Mouse (Mus musculus) megakaryocyte, embryonic 14.5 days (primary cell): ENCODE data around the gene Gjb4.

Experiments used
- FLI1 ChIP-seq: IDR thresholded peaks from 2 replicates; pipeline ENCODE4 v1.6.1; 2012; ENCODE audit warnings: low read length, inconsistent platforms, mixed read lengths
- GATA1 ChIP-seq: IDR thresholded peaks from 3 replicates; pipeline ENCODE4 v1.6.1; 2012; ENCODE audit warnings: mixed read lengths, low read length, inconsistent platforms, borderline replicate concordance

DNA sequence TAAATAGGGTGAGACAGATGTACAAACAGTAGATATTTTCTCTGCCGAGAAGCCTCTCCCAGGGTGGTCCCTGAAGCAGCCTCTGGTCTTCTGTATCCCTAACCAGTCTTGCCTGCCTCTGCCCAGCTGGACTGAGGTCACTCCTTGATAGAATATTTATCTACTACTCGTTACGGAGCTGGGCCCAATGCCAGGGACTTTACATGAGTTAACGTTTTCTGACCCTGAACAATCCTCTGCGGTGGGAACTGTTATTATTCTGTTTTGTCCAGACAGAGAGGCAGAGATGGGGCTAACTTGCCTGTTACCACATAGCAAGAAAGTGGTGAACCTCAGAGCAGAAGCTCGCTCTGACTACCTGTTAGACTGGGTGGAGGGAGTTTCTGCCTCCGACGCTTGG is 19.6 kb upstream of the Gjb4 start:
- no peak for TF ChIP-seq GATA1
- TF ChIP-seq FLI1: no peak
